In genomic region chr2:157857496-157857895, GRCm38 (mm10) we compare ENCODE assay signal across 31 mouse cellular contexts. TPM values are rescaled to one million over a fixed set of nuclear protein-coding genes. Genes with fewer than 3 reads are reported as not detected.
"Had no signal": no experiment of that assay in that cellular context is flagged by ENCODE, and none has a peak within 500 bp of the region (broad histone marks: within the 10 kb centered on the region; RNA-seq: fewer than 3 reads in every experiment).

No protein-coding gene starts in this region.

- H3K27me3 ChIP-seq: heart, embryonic 12.5 days; hindbrain, embryonic 12.5 days; intestine, embryonic 15.5 days; limb, embryonic 12.5 days; liver, embryonic 13.5 days; liver, embryonic 15.5 days had no signal

- H3K27ac ChIP-seq: gastrocnemius, adult 2 months; heart, embryonic 10.5 days; hindbrain, embryonic 14.5 days; intestine, embryonic 15.5 days; layer of hippocampus, adult 2 months; left cerebral cortex, adult 2 months; limb, embryonic 10.5 days; limb, embryonic 12.5 days; liver, embryonic 13.5 days; liver, embryonic 15.5 days had no signal

- H3K9ac ChIP-seq: heart, embryonic 12.5 days; hindbrain, embryonic 12.5 days; hindbrain, embryonic 14.5 days; intestine, embryonic 15.5 days; limb, embryonic 12.5 days; liver, embryonic 13.5 days; liver, embryonic 15.5 days had no signal

- DNase-seq: gastrocnemius, adult 2 months; gastrocnemius, postnatal 10 days; gastrocnemius, postnatal 25 days; heart, postnatal 4 days; kidney, adult 18-20 months; kidney, adult 8-10 months; kidney, postnatal 10 days; kidney, postnatal 25 days; kidney, postnatal 4 days; layer of hippocampus, adult 9-11 months; liver; liver, embryonic 13.5 days had no signal

- H3K36me3 ChIP-seq: heart, embryonic 10.5 days; heart, embryonic 12.5 days; hindbrain, embryonic 10.5 days; hindbrain, embryonic 12.5 days; intestine, embryonic 15.5 days; limb, embryonic 10.5 days; limb, embryonic 12.5 days; liver, embryonic 13.5 days; liver, embryonic 15.5 days had no signal

- H3K9me3 ChIP-seq: heart, embryonic 10.5 days; heart, embryonic 12.5 days; hindbrain, embryonic 10.5 days; hindbrain, embryonic 12.5 days; intestine, embryonic 15.5 days; limb, embryonic 10.5 days; limb, embryonic 12.5 days; liver, embryonic 13.5 days; liver, embryonic 15.5 days had no signal

- H3K4me2 ChIP-seq: heart, embryonic 12.5 days; hindbrain, embryonic 12.5 days; hindbrain, embryonic 14.5 days; intestine, embryonic 15.5 days; limb, embryonic 12.5 days; liver, embryonic 11.5 days; liver, embryonic 13.5 days; liver, embryonic 15.5 days had no signal

- H3K4me1 ChIP-seq: intestine, embryonic 15.5 days had no signal

- H3K4me3 ChIP-seq: gastrocnemius, adult 2 months; heart, embryonic 10.5 days; heart, embryonic 12.5 days; hindbrain, embryonic 10.5 days; hindbrain, embryonic 12.5 days; intestine, embryonic 15.5 days; layer of hippocampus, adult 2 months; left cerebral cortex, adult 2 months; limb, embryonic 10.5 days; limb, embryonic 12.5 days; liver, embryonic 13.5 days; liver, embryonic 15.5 days had no signal

- ATAC-seq: hindbrain, embryonic 16.5 days; inflammation-experienced regulatory T-cells, adult 6 months; intestine, embryonic 15.5 days; intestine, postnatal 0 days had no signal

RNA-seq across cellular contexts. Expression of gene Vstm2l, which starts 57.0 kb away (rescaled TPM):
- total RNA-seq: gastrocnemius, adult 2 months; gastrocnemius, postnatal 25 days; granulocyte monocyte progenitor cell, adult 5-6 weeks; heart, postnatal 25 days had no signal
- polyA plus RNA-seq: heart, embryonic 12.5 days; heart, embryonic 14.5 days; heart, embryonic 16.5 days; inflammation-experienced regulatory T-cells, adult 6 months; limb, embryonic 10.5 days; liver, embryonic 13.5 days; liver, embryonic 15.5 days had no signal
